Mouse (Mus musculus) neural tube, embryonic 14.5 days (tissue): ENCODE results near the gene Sema6b. TPM values are rescaled to one million over a fixed set of nuclear protein-coding genes. Genes with fewer than 3 reads are reported as not detected.
"Not testable (repeated sequence)": the region's sequence is repeated elsewhere in the genome, so short reads cannot be mapped to it uniquely, and the experiment has no call there.

ENCODE experiments used
- ATAC-seq: fragments of 200-750 bp; cut with Nextera tagmentation; 2 replicates; pipeline ENCODE4 v1.8.0; 2017; ENCODE audit warnings: low read depth, mild to moderate bottlenecking, moderate TSS enrichment, moderate library complexity
- H3K27ac ChIP-seq: fragments of 300-500 bp; sonication (generic); 2 replicates; pipeline ENCODE4 v1.5.1; 2014; ENCODE audit warnings: low read depth, mild to moderate bottlenecking, control low read depth, low read length, moderate library complexity, mixed read lengths
- H3K27me3 ChIP-seq: fragments of 300-500 bp; sonication (generic); 2 replicates; pipeline ENCODE4 v1.6.1; 2014; ENCODE audit warnings: low read length; ENCODE audit not compliant: control insufficient read depth, insufficient read depth
- H3K36me3 ChIP-seq: fragments of 300-500 bp; sonication (generic); 2 replicates; pipeline ENCODE4 v1.6.1; 2014; ENCODE audit warnings: low read length, mixed read lengths; ENCODE audit not compliant: control insufficient read depth, insufficient read depth
- H3K4me1 ChIP-seq: fragments of 300-500 bp; sonication (generic); 2 replicates; pipeline ENCODE4 v1.6.1; 2014; ENCODE audit warnings: low read length; ENCODE audit not compliant: control insufficient read depth, insufficient read depth
- H3K4me2 ChIP-seq: fragments of 300-500 bp; sonication (generic); 2 replicates; pipeline ENCODE4 v1.6.1; 2014; ENCODE audit warnings: mild to moderate bottlenecking, low read depth, low read length, control low read depth
- H3K4me3 ChIP-seq: fragments of 300-500 bp; sonication (generic); 2 replicates; pipeline ENCODE4 v1.5.1; 2014; ENCODE audit warnings: low read depth, low read length, control low read depth, mixed read lengths
- H3K9ac ChIP-seq: fragments of 300-500 bp; sonication (generic); replicated peaks from 2 replicates; pipeline ENCODE4 v1.6.1; 2014; ENCODE audit warnings: low read depth, mild to moderate bottlenecking, control low read depth, low read length, mixed read lengths
- H3K9me3 ChIP-seq: fragments of 300-500 bp; sonication (generic); 2 replicates; pipeline ENCODE4 v1.6.1; 2016; ENCODE audit warnings: low read length; ENCODE audit not compliant: control insufficient read depth
- WGBS: fragments of 180-500 bp; shearing (Covaris S2); extraction: QIAGEN DNeasy Blood & Tissue Kit; methylation state at CpG from one replicate; pipeline ENCODE4 v1.1.7; 2014; 5-methylcytosine and 5-hydroxymethylcytosine counted together
- polyA plus RNA-seq: library from polyadenylated mRNA; unstranded; fragments of >200 nt; fragmentation: Nextera tagmentation; extraction: Ambion mirVana; gene quantifications from 2 replicates; pipeline ENCODE4 v1.2.1, GENCODE M21; 2014

The Sema6b gene
- polyA plus RNA-seq, 1 experiment from 2014 or later: 13.8 TPM

- no peak for ATAC-seq
- H3K9me3 ChIP-seq: no peaks in the 10 kb centered on the region
- H3K4me2 ChIP-seq: no peak overlapping the region
- WGBS: 81% methylated on average over 1 of the region's 1 CpGs
- no peak overlapping the region for H3K4me3 ChIP-seq
- no peak overlapping the region for H3K9ac ChIP-seq
- no peaks in the 10 kb centered on the region for H3K27me3 ChIP-seq
- peaks cover 23% of the 10 kb centered on the region for H3K36me3 ChIP-seq
- H3K27ac ChIP-seq: no peak overlapping the region
- H3K4me1 ChIP-seq: no peaks in the 10 kb centered on the region
Measured at GRCm38 (mm10) chr17:56092312-56092711, 47.8 kb downstream of the Sema6b start.

DNA sequence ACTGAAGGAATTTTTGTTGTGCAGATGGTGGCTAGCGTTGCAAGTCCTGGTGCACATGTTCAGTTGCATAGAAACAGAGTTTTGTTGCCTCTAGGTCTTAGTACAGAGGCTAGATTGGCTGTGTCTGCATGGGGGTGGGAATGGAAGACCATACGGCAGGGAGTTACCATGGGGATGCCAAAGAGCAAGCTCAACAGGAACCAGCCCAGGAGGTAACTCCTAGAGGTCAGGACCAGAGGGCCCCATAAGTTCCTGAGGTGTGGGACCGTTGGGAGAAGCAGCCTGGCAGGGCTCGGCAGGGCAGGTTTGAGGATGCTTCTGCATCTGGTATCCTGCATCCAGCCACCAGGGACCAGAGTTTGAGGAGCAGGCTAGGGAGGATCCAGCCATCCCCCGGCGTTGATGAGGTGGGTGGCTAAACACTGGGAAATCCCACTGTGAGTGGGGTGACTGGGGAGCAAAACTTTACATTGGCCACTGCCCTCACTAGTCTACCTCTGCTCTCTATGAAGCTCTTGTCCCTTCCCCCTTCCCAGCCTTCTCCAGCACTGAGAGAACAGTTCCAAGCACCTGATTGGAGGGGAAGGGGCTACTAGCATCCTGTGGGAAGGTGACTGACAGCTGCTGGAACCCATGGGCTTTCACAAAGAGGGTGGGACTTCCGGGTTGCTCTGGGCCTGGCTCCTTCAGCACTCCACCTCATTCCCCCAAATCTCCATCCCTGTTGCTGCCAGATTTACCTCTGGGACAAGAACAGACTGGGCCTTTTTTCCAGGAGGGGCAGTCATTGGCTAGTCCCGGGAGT is 59.2 kb downstream of the Sema6b start:
- peak overlapping the region; percentile 96 for H3K4me2 ChIP-seq
- H3K27ac ChIP-seq: no peak overlapping the region
- H3K4me3 ChIP-seq: peak overlapping the region; percentile 75
- peak overlapping the region; percentile 74 for H3K9ac ChIP-seq
- no peaks in the 10 kb centered on the region for H3K9me3 ChIP-seq
- no peaks in the 10 kb centered on the region for H3K27me3 ChIP-seq
- peak; percentile 47; the same call in 1 of the 2 replicates for ATAC-seq
- peaks cover 13% of the 10 kb centered on the region; the same call in 1 of the 2 replicates for H3K36me3 ChIP-seq
- 5% methylated on average over 8 of the region's 8 CpGs for WGBS
- peaks cover 22% of the 10 kb centered on the region for H3K4me1 ChIP-seq

GRCm38 (mm10) chr17:56079921-56080320 is 60.2 kb downstream of the Sema6b start:
- peak overlapping the region; percentile 75 for H3K4me3 ChIP-seq
- peaks cover 13% of the 10 kb centered on the region; the same call in 1 of the 2 replicates for H3K36me3 ChIP-seq
- WGBS: 2% methylated on average over 11 of the region's 11 CpGs
- H3K27ac ChIP-seq: peak overlapping the region; percentile 13; the same call in 1 of the 2 replicates
- no peaks in the 10 kb centered on the region for H3K27me3 ChIP-seq
- H3K9me3 ChIP-seq: no peaks in the 10 kb centered on the region
- ATAC-seq: no peak
- H3K4me1 ChIP-seq: peaks cover 22% of the 10 kb centered on the region
- H3K4me2 ChIP-seq: peak overlapping the region; percentile 96
- peak overlapping the region; percentile 74 for H3K9ac ChIP-seq

GRCm38 (mm10) chr17:56078880-56079795 is 61.0 kb downstream of the Sema6b start, which contains the start of gene Hdgfl2:
Gene Hdgfl2, plus strand, starts transcription at chr17:56079634.
- Histone ChIP-seq H3K4me3 (peak within 1 kb of the TSS; percentile 75), H3K4me1 (peaks cover 25% of the 10 kb centered on the region), H3K4me2 (peak within 1 kb of the TSS; percentile 96), H3K27me3 (no peaks in the 10 kb centered on the region), H3K9ac (peak within 1 kb of the TSS; percentile 74), H3K36me3 (peaks cover 8% of the 10 kb centered on the region; the same call in 1 of the 2 replicates), H3K9me3 (no peaks in the 10 kb centered on the region), H3K27ac (peak within 1 kb of the TSS; percentile 41; the same call in 1 of the 2 replicates)
- ATAC-seq: peak; percentile 92
- under 1% methylated on average over 60 of the region's 61 CpGs for WGBS

DNA sequence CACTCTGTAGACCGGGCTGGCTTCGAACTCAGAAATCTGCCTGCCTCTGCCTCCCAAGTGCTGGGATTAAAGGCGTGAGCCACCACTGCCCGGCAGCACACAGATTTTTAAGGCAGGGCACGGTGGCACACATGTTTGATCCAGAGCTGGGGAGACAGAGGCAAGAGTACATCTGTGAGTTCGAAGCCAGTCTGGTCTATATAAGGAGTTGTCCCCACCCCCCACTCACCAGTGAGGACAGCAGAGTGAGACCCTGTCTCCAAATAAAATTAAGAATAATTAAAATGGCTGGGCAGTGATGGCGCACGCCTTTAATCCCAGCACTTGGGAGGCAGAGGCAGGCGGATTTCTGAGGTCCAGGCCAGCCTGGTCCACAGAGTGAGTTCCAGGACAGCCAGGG is 61.8 kb downstream of the Sema6b start:
- H3K9ac ChIP-seq, H3K36me3 ChIP-seq, H3K27ac ChIP-seq, H3K9me3 ChIP-seq, H3K27me3 ChIP-seq, ATAC-seq: not testable (repeated sequence)
- Histone ChIP-seq H3K4me3 (peak overlapping the region; percentile 75; the same call in 1 of the 2 replicates), H3K4me1 (peaks cover 28% of the 10 kb centered on the region), H3K4me2 (peak overlapping the region; percentile 27; the same call in 1 of the 2 replicates)
- 69% methylated on average over 9 of the region's 9 CpGs for WGBS

DNA sequence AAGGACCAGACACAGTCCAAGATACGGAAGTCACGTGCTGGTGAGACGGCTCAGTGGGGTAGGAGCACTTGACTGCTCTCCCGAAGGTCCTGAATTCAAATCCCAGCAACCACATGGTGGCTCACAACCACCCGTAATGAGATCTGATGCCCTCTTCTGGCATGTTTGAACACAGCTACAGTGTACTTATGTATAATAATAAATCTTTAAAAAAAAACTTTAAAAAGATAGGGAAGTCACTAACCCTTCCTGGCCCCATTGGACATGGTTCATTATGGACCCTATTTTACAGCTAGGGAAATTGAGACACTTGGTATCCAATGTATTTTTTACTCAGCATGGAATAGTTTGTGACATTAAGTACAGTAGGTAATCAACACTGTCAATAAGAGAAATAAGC is 62.6 kb downstream of the Sema6b start:
- no peaks in the 10 kb centered on the region for H3K27me3 ChIP-seq
- H3K4me3 ChIP-seq: no peak overlapping the region
- no peak for ATAC-seq
- no peak overlapping the region for H3K9ac ChIP-seq
- no peak overlapping the region for H3K27ac ChIP-seq
- WGBS: 91% methylated on average over 5 of the region's 5 CpGs
- H3K4me2 ChIP-seq: no peak overlapping the region
- H3K9me3 ChIP-seq: no peaks in the 10 kb centered on the region
- peaks cover 8% of the 10 kb centered on the region; the same call in 1 of the 2 replicates for H3K36me3 ChIP-seq
- H3K4me1 ChIP-seq: peaks cover 28% of the 10 kb centered on the region

DNA sequence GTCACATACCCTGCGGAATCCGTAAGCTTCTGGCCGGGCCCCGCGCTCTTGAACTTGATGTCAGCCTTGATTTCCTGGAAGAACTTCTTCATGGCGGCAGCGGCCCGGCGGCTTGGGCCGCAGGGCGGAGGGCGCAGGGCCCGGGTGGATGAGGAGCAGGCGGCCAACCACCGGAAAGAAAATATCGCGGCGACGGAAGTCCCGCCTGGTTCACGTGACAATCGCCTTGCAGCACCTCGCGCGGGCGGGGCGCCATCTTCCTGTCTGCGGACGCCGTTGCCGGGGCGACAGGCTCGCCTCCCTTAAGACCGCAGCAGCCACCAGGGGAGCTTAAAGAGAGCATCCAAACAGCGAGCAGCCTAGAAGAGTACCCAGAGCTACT is 65.3 kb downstream of the Sema6b start, which contains the start of gene Ubxn6:
Gene Ubxn6, minus strand, starts transcription at position 202 of the 382 bp plus-strand sequence.
- H3K4me1 ChIP-seq: peaks cover 7% of the 10 kb centered on the region; the same call in 1 of the 2 replicates
- H3K36me3 ChIP-seq: peaks cover 28% of the 10 kb centered on the region
- H3K4me2 ChIP-seq: peak within 1 kb of the TSS; percentile 60
- H3K9me3 ChIP-seq: no peaks in the 10 kb centered on the region
- no peaks in the 10 kb centered on the region for H3K27me3 ChIP-seq
- WGBS: under 1% methylated on average over 35 of the region's 35 CpGs
- H3K4me3 ChIP-seq: peak within 1 kb of the TSS; percentile 74
- peak within 1 kb of the TSS; percentile 85 for H3K27ac ChIP-seq
- H3K9ac ChIP-seq: peak within 1 kb of the TSS; percentile 73
- ATAC-seq: peak; percentile 71

- Histone ChIP-seq H3K36me3 (peaks cover 33% of the 10 kb centered on the region), H3K4me3 (peak overlapping the region; percentile 74), H3K27ac (peak overlapping the region; percentile 85), H3K27me3 (no peaks in the 10 kb centered on the region), H3K9me3 (no peaks in the 10 kb centered on the region), H3K4me1 (peaks cover 7% of the 10 kb centered on the region; the same call in 1 of the 2 replicates), H3K9ac (peak overlapping the region; percentile 73), H3K4me2 (peak overlapping the region; percentile 60)
- ATAC-seq: peak; percentile 29
- 8% methylated on average over 22 of the region's 22 CpGs for WGBS
Measured at GRCm38 (mm10) chr17:56074097-56074826, 65.9 kb downstream of the Sema6b start.
